Mouse (Mus musculus) induced T-regulatory cell, adult 2 months (primary cell): ENCODE measurements around the gene E130208F15Rik.

Experiments used
- DNase-seq: peaks from one replicate; pipeline ENCODE4 v3.0.0-alpha.2; 2012; ENCODE audit warnings: low read depth

Gene E130208F15Rik

DNA sequence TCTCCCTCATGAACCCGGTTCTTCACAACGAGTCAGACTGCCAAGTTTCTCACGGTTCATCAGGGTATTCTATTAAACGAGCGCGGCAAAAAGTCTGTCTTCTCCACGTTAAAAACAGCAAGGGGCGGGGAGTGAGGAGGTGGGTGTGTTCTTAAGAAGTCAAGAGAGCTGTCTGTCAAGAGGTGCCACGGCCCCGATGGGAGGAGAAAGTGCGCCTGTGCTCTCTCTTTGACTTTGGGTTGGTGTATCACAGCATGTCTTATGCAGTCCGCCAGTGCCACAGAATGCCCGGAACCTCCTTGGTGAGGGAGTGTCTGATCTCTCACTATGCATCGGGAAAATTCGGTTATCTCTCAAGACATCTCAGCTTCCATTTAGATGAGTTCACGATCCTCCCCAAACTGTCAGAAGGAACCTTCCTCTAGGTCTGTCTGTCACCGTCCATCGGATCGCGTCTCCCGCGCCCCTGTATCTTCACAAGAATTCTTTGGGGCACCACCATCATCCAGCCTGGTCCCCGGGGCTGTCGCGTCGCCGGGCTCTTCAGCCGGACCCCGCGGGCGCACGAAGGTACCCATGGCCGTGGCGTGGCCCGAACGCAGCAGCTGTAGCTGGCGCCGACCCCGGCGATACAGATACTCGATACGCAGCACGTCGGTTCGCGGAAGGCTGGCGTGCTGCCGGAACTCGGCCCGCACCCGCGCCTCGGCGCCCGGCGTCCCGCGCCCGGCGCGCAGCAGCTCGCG lies at the start of gene E130208F15Rik:
Gene E130208F15Rik, plus strand, starts transcription at position 202 of the 746 bp plus-strand sequence.
- peak; percentile 94 for DNase-seq

DNA sequence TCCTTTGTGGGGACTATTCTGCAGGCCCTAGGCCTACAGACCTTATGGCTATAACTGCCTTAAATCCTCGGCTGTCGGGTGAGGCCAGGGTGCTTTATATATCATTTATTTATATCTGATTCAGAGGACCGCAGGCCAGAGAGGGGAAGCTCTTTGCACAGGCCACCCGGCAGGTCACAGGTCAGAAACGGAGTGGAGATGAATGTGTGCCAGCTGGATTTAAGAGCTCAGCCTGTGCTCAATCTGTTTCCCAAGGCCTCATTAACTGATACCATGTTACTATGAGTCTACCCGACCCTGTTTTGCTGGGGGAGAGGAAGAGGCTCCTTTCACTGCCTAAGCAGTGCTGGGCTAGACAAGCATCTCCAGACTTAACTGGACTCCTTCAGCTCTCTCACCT lies 47.2 kb upstream of the E130208F15Rik start:
- no peak for DNase-seq

DNA sequence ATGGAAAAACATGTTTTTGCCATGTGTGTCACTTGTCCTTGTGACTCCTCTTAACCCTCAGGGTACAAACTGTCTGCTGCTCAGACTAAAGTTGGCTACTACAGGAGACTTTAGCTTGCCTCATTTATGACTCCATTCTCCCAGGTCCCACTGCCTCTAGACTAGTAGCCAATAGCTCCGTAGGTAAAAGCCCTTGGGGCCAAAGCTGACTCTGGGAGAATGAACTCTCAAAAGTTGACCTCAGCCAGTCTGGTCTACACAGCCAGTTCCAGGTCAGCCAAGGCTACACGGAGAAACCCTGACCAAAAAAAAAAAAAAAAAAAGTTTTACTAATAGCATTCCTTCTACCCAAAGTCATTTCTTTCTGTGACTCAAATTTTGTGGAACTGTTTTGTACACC lies 42.6 kb upstream of the E130208F15Rik start:
- no peak for DNase-seq

DNA sequence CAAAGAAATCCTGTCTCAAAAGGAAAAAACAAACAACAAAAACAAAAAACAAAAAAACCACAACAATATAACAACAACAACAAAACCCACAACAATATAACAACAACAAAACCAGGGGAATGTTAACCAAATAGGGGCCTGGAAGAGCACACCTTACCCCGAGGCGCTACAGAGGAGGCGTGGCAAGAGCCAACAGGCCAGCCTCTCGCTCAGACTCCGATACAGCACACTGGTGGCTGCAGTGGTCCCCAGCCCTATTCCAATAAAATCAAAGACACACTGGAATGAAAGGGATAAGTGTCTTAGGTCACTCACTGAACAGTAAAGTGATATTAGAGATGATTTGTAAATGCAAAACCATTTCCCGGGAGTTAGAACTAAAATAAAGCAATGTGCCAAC lies 42.0 kb upstream of the E130208F15Rik start:
- DNase-seq = no peak

DNA sequence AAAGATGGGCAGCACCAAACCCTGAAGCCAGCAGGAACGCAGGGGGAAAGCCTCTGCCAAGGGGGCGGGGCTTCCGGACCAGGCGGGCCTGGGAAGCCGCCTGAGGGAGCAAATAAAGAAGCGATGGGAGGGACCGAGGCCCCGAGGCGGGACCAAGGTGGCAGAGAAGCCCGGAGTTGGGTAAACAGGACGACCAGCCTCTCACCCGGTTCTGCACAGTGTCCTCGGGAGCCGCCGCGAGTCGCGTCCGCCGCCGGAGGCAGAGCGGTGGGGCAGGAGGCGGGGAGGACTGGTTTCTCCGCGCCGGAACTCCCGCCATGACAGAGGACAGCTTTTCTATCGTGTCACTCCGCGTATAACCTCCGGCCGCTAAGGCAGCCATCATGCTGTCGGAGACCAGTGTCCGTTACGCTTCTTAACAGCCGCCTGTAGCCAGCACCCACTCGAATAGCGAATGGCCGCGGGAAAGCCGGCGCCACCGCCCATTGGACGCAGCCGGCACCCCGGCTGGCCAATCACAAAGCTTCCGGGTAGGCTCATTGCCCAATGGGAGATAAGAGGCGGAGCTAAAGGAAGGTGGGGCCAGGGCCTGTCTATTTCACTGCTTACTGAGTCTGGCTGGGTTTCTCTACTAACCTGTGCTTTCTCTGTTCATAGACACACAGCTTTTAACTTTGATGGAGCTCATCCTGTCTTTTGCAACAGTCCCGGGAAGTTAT lies 41.4 kb upstream of the E130208F15Rik start, which contains the start of the genes Thap8 and Wdr62:
Gene Thap8, plus strand, starts transcription at position 144 of the 719 bp plus-strand sequence.
Gene Wdr62, minus strand, starts transcription at position 469 of the 719 bp plus-strand sequence.
- peak; percentile 97 for DNase-seq

DNA sequence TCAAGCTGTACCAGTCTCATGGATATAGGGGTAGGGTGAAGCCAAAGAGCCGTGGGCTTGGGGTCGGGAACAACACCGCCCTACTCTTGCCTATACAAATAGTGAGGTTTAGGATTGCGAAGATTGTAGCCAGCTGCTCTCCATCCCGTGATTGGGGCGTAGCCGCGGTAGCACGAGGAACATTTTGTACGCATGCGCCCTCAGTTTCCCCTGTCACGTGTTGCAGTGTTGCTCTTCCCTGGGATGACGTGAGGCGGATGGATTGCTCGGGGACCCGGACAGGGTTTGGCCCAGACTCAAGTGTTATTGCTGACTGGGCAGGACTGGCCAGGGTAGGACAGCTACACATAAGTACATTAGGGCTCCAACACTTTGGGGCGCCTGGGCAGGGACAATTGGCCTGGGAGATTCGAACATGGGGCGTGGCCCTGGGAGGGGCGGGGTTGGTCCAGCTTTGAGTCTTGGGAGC lies 40.8 kb upstream of the E130208F15Rik start:
- peak; percentile 95 for DNase-seq

DNA sequence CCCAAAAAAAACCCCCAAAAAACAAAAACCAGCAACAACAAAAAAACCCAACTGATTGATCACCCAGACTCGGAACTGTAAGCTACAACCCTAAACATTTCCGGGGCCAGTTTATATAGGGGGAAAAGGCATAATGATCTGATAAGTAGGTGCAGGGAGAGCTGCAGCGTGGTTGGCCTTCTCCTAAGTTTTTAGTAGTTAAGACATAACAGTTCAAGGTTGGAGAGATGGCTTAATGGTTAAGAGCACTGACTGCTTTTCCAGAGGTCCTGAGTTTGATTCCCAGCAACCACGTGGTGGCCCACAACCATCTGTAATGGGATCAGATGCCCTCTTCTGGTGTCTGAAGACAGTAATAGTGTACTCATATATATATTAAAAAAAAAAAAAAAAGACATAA lies 40.0 kb upstream of the E130208F15Rik start:
- no peak for DNase-seq

DNA sequence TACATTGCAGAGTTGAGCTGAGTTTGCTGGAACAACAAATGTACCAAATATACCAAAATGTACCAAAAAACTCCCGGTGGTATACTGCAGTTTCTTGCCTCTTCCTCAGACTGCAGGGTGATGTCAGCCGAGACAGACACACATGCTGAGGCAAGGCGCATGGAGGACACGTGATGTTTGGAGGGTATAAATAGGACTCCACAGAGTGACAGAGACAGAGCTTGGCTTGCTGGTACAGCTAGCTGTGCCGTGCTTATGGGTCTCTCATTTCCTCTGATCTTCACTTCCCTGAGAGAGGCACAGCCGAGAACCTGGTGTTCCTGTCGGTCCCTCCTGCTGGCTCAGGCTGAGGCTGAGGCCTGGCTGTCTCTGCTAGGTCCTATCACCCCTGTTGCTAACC lies 38.8 kb upstream of the E130208F15Rik start:
- DNase-seq = no peak

DNA sequence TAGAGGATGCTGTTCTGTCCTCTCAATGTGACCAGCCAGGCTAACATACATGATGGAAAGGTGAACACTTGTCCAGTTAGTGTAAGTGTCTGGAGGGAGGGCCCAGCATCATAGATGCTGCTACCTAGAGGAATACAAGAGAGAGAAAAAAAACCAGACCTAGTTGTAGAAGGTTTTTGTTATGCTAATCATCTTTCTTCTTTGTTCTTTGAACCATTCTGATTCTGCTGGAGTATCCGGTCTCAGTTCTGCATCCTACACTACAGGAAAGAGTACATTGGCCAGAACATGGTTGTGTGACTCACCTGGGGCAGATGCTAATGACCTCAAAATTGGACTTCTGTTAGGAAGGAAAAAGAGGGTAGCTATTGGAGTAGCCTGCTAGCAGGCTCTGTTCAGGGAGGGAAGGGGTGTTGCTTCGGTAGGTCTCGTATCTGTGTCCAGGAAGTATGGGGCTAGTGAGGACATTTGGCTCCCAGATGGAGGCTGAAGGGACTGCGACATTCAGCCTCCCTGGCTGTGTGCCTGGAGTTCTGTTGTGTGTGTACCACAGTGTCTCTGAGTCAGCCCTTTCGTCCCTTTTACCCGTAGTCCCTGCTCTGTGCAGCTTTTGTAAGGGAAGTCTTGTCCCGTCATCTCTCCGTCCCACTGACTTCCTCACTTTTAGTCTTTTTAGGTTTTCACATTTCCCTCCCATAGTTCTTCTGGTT lies 34.7 kb upstream of the E130208F15Rik start:
- no peak for DNase-seq

DNA sequence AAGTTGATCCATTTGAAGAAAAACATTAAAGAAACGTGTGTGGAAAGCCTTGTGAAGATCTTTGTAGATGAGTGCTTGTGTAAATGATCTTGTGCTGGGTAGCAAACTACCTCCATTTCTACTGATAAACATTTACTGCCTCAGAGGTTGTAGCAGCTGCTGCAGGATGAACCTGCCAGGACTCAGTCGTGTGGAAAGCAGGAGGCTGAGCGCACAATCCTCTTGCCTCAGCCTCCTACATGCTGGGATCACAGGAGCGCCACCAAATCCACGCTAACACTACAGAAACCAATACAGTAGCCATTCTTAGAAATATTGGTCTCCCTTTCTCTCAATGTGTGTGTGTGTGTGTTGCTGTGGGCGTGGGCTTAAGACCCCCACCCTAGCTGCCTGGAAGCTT lies 33.5 kb upstream of the E130208F15Rik start:
- no peak for DNase-seq

DNA sequence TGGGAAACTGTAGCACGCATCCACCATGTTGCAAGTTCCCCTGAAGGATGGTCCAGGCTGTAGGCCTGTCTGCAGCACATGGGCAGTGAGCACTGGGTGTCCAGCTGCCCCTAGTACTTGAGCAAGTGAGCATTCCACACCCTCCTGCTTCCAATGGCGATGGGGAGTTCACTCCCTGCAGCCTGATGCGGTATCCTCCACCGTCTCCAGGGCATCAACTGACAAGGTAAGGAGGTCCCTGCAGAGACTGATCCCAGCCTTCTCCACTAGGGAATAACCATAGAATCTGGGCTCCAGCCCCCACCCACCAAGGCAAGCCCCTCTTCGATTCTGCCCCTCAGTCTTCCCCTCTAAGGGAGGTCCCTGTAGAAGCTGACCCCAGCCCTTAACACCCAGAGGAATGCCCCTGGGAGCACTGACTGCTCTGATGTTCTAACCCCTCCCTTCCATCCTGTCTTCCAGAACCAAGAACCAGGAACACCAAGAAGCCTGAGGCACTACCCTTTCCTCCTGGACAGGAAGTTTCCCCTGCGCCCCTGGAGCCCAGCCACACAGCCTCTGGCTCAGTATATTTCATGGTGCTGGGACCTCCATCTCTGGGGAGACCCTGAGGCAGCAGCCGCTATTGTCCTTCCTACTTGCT lies 32.3 kb upstream of the E130208F15Rik start:
- no peak for DNase-seq

DNA sequence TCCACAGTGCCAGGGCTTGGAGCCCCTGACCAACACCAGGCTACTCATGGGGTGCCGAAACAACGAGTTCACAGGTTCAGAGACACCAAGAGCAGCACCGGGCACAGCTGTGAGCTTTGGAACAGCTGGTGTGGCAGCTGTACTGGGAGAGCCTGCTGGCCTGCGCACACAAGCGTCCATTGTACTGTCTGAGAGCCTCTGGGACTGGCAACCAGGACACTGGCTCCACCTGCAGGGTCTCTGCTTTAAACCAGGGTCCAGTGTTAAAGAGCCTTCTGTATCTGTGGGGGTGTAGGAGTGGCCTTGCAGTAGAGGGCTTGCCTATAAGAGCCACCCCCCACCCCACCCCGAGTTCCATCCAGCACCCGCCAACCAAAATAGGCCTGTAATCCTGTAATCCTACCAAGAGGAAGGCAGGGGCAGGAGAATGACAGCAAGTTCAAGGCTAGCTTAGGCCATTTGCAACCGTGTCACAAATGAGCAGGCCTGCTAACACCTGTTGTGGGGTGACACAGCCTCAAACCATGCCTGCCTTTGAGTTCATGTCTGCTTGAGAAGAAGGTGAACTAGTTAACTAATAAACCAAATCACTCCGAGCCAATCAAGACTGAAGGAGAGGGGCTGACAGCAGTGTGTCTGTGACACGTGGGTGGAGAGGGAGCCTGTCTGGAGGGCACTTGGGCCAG lies 31.7 kb upstream of the E130208F15Rik start:
- DNase-seq = no peak

DNA sequence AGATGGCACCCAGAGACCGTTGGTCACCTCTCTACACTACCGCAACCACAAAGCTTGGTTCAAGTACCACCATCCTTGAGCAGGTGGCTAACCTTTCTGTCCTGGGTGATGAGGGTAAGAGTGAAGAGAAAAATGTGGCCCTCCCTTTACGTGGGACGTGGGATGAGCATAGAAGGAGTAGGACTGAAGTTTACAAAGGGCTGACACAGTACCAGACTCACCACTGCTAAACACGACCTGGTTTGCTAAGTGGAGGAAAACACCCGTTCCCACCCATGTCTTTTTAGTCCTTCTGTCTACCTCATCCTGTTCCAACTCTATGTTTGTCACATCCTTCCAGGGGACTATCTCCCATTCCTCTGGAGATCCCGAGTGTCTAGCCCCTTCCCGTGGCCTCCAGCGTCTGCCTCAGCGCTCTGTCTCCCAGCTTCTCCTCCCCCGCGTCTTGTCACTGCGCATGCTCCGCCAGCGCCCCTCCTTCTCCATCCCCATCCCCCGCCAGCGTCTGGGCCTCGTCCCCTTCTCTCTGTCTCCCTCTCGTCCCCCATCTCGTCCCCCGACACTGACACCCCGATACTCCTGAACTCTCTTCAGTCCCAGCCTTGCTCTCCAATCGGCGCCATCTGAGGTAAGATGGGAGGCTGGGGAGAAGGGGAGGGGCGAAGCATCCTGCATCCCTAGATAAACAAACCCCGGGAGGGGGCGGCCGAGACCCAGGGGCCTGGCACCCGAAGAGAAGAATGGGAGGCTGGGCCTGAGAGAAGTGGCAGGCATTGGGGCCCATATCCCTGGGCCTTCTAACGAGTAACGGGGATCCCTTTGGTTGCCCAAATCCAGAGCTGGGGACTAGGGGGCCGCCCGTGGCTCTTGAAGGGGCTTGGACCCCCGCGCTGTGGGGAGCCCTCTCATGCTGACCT lies 30.1 kb upstream of the E130208F15Rik start, which contains the start of gene Clip3:
Gene Clip3, plus strand, starts transcription at position 514 of the 917 bp plus-strand sequence.
- peak; percentile 49 for DNase-seq

DNA sequence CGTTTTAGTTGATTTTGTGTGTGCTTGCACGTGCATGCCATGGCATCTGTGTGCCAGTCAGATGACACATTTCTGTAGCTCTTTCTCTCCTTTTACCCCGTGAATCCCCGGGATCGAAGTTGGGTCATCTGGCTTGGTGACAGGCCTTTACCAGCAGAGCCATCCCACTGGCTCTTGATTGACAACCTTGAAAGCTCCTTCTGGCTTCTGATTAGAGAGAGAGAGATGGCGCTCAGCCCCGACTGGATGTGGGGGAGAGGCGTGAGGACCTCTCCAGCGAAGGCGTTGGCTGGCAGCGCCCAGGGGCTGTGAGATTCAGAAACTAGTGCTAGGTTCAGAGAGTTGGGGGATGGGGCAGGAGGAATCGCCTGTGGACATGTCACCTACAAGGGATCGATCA lies 27.7 kb upstream of the E130208F15Rik start:
- no peak for DNase-seq

DNA sequence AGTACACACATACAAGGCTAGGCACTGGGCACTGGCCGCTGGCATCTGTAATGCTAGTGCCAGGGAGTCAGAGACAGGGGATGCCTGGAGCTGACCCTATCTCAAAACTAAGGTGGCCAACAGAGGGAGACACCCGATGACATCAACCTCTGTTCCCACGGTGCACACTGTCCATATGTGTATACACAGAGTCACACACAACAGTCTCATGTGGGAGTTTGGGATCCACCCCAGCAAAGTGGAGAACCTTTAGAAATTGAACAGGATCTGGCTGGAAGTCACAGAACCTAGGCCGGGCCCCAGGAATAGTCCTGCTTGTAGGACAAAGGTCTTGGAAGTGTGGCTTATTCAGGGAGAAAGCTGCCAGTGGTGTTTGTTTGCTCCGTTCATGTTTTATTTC lies 27.2 kb upstream of the E130208F15Rik start:
- no peak for DNase-seq

DNA sequence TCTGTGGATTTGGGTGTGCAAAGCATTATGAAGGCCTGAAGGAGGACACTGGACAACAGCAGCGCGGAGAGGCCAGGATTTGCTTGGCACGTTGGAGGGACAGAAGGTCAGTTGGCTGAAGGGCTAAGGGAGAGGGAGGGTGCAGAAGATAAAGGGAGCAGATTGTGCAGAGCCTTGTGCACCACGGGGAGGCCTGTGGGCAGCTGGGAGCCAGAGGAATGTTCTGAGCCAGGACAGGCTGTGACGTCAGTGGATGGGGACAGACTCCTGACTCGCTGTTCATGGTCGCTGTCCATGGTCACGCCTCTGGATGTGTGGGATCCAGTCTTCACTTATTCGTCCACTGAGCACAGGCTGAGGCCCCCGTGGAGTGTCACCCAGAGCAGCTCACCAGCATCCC lies 26.4 kb upstream of the E130208F15Rik start:
- DNase-seq = no peak

DNA sequence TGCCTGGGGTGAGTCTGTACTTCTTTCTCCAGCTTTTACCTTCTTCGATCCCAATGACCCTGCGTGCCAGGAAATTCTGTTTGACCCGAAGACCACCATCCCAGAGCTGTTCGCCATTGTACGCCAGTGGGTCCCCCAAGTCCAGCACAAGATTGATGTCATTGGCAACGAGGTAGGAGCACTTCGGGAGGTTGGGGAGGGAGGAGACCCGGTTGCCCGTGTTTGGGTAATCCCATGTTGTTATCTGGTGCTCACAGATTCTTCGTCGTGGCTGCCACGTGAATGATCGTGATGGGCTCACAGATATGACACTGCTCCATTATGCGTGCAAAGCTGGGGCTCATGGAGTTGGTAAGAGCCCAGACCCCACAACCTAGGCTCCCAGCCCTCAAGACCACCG lies 24.7 kb upstream of the E130208F15Rik start:
- DNase-seq = no peak

DNA sequence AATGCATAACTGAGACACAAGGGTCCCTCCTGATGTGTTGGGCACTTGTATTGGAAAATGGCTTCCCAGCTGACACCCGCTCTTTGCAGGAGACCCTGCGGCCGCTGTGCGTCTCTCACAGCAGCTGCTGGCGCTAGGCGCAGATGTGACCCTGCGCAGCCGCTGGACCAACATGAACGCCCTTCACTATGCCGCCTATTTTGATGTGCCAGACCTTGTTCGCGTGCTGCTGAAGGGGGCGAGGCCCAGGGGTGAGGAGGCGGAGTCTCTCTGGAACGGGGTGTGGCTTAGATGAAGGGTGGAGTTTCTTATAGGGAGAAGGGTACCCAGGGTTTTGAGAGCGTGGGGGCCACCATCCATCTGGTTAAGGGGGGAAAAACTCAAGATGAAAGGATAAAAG lies 24.3 kb upstream of the E130208F15Rik start:
- no peak for DNase-seq

DNA sequence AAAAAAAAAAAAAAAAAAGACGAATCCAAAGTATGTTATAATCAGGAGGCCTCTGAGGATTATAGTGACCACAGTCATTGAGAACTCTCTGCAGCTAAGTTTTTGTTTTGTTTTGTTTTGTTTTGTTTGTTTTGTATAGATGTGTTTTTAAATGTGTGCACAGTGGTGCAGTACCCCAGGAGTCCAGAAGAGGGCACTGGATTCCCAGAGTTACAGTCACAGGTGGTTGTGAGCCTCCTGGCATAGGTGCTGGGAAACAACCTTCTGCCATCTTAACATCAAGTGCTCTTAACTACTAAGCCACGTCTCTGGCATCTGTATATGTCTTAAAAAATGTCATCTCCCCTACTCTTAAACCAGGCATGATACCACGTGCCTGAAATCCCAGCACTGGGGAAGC lies 20.6 kb upstream of the E130208F15Rik start:
- DNase-seq = peak; percentile 82

DNA sequence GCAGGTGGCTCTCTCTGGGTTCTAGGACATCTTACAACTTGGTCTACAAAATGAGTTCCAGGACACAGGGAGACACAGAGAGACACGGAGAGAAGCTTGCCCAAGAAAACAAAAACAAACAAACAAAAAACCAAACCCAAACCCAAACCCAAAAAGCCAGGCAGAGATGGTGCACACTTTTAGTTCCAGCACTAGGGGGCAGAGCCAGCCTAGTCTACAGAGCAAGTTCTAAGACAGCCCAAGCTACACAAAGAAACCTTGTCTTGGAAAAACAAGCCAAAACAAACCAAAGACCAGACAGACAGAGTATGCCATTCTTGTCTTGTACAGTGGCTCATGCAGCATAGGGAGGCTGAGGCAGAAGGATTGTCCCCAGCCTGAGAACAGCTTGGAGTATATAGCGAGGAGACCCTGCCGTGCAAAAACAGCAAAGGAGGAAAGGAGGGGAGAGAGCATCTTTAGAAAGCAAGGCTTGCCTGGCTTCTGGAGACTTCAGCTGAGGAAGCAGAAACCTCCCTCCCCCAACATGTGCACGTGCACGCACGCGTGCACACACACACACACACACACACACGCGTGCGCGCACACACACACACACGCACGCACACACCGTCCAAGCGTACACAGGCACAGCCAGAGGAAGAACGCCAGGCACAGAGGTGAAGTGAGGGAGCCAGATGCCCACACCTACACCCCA lies 15.3 kb upstream of the E130208F15Rik start:
- DNase-seq = peak; percentile 75
